Mouse (Mus musculus): Measurements from ENCODE around the gene Wwc2.
"Not testable (repeated sequence)": the region's sequence is repeated elsewhere in the genome, so short reads cannot be mapped to it uniquely, and the experiment has no call there.

The Wwc2 gene

GRCm38 (mm10) chr8:47851824-47852502 is 138.8 kb downstream of the Wwc2 start:
- no peak for DNase-seq (ENCODE audit: low spot score in 2 of 2)

DNA sequence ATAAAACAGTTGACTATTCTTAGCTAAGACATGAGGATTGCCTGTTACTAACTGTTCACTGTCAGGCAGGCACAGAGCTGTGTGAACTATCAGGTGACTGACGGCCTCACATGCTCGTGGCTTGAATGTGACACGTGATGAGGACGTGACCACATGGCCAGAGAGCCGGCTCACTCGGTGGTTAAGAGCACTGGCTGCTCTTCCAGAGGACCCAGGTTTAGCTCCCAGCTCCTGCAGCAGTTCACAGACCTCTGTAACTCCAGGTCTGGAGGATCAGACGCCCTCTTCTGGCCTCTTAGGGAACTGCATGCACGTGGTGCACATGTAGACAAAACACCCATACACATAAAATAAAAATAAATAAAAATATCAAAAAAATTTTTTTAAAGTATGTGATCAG is 140.9 kb downstream of the Wwc2 start:
- DNase-seq (ENCODE audit: low spot score in 2 of 2): no peak

- no peak for DNase-seq (ENCODE audit: low spot score in 2 of 2)
These were observed 142.8 kb downstream of the Wwc2 start for GRCm38 (mm10) chr8:47847931-47848330.

DNA sequence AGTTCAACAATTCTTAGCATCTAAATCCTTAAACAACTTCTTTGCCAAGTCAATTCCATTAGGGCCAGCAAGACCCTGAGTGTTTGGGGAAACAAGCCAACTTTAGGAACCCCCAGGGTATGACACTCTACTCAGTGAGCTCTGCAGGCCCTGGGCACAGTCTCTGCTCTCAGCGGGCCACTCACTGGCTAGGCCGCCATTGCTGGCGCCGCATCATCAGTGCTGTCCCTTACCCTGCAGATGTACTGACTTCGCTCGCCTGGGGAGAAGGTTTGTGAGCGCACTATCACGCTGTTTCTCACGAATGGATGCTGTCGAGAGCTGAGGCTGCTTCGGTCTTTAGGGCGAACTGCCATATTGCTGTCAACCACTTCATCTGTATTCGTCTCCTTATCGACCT is 143.6 kb downstream of the Wwc2 start:
- DNase-seq (ENCODE audit: low spot score in 2 of 2): no peak

- DNase-seq (ENCODE audit: low spot score in 2 of 2): no peak
These were observed 144.8 kb downstream of the Wwc2 start for GRCm38 (mm10) chr8:47845956-47846355.

- no peak for DNase-seq (ENCODE audit: low spot score in 2 of 2)
These were observed 147.1 kb downstream of the Wwc2 start for GRCm38 (mm10) chr8:47843651-47844050.

DNA sequence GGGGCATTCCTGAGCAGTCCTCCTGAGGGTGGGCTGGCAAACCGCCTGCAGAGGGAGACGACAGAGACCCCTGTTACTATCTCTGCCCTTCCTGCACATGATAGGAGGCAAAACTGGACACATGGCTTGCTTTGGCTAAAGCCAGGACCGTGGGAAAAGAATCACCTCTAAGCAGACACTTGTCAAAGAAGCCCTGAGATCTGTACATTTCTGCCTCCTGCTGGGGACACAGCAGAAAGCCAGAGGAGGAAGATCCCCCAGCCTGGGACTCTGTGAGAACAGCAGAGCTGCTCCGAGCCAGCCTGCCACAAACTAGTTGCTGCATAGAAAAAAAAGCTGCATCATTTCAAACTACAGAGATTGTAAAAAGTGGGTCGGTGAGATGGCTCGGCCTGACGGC is 147.7 kb downstream of the Wwc2 start:
- DNase-seq (ENCODE audit: low spot score in 2 of 2): no peak

DNA sequence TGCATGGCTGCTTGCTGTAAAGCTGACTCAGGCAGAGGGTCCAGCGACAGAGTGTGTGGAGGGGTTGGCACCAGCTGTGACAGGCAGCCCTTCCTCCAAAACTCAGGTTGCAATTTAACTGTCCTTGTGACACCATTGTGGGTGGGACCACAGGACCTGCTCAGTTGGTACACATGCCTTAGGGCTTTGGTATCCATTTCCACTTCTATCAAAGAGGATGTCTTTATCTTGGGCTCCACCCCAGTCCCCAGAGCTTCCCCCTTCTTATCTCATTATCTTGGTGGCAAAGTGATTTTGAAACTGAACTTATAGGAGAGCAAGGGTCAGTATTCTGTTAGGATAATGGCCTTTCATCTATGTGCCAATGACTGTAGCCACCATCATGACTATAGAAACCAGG is 156.8 kb downstream of the Wwc2 start:
- DNase-seq (ENCODE audit: low spot score in 2 of 2): no peak

GRCm38 (mm10) chr8:47832616-47833015 is 158.1 kb downstream of the Wwc2 start:
- DNase-seq (ENCODE audit: low spot score in 2 of 2): no peak

DNA sequence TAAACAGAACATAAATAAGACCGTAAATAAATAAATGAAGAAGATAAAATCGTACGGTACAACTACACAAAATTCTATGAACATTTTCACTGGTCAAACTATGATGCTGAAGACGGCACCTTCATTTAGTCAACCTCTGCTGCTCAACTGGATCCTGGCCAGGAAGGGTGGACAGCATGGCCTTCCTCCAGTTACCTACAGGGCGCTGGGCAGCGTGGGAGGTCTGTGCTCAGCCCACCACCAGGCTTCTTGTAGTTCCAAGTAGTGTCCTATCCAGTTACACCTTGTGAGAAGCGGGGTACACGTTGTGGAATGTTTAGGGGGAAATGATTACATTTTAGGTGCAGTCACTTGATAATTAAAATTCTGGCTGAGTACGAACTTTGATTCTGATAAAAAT is 163.8 kb downstream of the Wwc2 start:
- DNase-seq (ENCODE audit: low spot score in 2 of 2): no peak

GRCm38 (mm10) chr8:47825596-47825995 is 165.1 kb downstream of the Wwc2 start:
- no peak for DNase-seq (ENCODE audit: low spot score in 2 of 2)

DNA sequence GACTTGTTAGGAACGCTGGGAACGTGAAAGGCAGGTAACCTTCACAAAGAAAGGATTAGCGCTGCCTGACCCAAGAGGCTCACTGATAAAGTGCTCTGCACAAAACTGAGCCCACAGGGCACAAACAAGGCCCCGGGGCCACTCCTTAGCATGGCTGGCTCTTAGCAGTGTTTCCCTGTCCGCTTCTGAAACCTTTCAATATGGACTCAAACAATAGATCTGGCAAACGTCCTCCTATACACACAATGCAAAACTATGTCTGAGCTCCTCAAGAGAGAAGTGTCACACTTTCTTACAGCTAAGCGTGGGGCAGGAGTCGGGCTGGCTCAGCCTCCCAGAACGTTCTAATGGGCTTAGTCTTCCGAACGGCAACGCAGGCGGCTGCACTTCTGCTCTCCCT is 166.5 kb downstream of the Wwc2 start, which contains the start of gene Cldn22:
Cldn22 (plus strand) TSS at position 301 of the 400 bp plus-strand sequence.
- no peak for DNase-seq (ENCODE audit: low spot score in 2 of 2)

DNA sequence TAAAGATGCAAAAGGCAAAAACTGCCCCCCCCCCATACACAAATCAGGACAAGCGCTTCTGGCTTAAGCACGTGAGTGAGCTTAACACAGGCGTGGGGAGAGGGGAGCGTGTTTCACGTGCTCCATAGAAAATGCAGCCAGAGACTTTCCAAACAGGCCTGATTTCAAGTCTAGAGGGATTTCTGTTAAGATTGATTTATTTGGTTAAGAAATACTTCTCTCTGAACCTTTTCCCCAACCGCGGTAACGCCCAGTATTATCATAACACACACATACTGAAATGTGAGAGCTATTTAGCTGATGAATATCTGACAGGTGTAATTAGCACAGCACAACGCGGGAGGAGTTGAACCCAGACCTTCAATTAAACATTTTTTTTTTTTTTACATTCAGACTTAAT is 166.9 kb downstream of the Wwc2 start:
- no peak for DNase-seq (ENCODE audit: low spot score in 2 of 2)

GRCm38 (mm10) chr8:47822541-47822940 is 168.2 kb downstream of the Wwc2 start:
- not testable (repeated sequence) for DNase-seq (ENCODE audit: low spot score in 2 of 2)

DNA sequence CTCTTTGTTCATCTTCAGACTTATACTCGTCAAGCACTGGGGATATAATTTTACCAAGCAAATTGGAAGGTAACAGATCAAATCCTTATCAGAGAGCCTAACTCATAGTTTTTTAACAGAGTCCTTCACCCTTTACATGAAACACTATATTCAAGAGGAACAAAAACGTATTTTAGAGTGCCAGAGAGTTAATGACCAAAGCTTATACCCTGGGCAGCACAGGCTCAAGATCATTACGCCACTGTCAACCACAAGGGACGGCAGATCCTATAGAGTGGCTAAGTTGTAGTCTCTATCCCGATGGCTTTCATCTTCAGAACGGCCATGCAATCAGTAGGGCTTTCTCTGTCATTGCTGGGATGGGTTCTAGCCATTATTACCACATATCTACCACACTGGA is 168.9 kb downstream of the Wwc2 start, which contains the start of gene Cldn24:
Cldn24 (plus strand) TSS at position 301 of the 400 bp plus-strand sequence.
- DNase-seq (ENCODE audit: low spot score in 2 of 2): no peak

- no peak for DNase-seq (ENCODE audit: low spot score in 2 of 2)
These were observed 169.6 kb downstream of the Wwc2 start for GRCm38 (mm10) chr8:47820914-47821772.

GRCm38 (mm10) chr8:47819034-47819433 is 171.7 kb downstream of the Wwc2 start:
- DNase-seq (ENCODE audit: low spot score in 2 of 2): no peak

DNA sequence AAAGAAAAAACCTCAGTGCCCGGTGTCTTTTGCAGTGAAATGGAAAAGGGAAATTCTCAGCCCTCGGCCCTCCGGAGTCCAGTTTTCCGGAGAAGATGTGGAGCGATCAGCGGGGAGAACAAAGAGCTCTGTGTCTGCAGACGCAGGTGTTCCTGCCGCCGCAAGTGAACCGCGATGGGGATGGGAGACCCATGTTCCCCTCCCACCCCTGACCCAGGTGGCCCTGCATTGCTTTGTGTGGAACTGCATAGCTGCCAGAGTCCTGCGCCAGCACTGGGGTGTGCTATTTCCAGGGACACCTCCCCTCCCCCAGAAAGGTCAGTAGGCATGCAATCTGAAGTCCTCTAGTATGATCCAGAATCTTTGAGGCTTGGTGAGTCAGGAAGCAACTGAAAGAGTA is 179.5 kb downstream of the Wwc2 start:
- DNase-seq (ENCODE audit: low spot score in 2 of 2): no peak

GRCm38 (mm10) chr8:47810666-47811015 is 180.1 kb downstream of the Wwc2 start:
- DNase-seq (ENCODE audit: low spot score in 2 of 2): no peak

GRCm38 (mm10) chr8:47809970-47810665 is 180.6 kb downstream of the Wwc2 start:
- DNase-seq (ENCODE audit: low spot score in 2 of 2): no peak

GRCm38 (mm10) chr8:47804262-47804661 is 186.5 kb downstream of the Wwc2 start:
- DNase-seq (ENCODE audit: low spot score in 2 of 2): no peak

- DNase-seq (ENCODE audit: low spot score in 2 of 2): no peak
These were observed 188.4 kb downstream of the Wwc2 start for GRCm38 (mm10) chr8:47802349-47802748.

- DNase-seq (ENCODE audit: low spot score in 2 of 2): no peak
These were observed 191.3 kb downstream of the Wwc2 start for GRCm38 (mm10) chr8:47799438-47799837.

Data from spleen, postnatal 4 days (tissue).